Mouse (Mus musculus) liver, adult 2 months (tissue): Measurements from ENCODE around the gene Csde1.

Source experiments
- CTCF ChIP-seq: fragments of 200-500 bp; IDR thresholded peaks from 2 replicates; pipeline ENCODE4 v1.5.1; 2011; ENCODE audit warnings: low read depth, low read length, control low read depth
- POLR2A ChIP-seq: fragments of 200-500 bp; IDR thresholded peaks from 2 replicates; pipeline ENCODE4 v1.6.1; 2011; ENCODE audit warnings: low read length, control low read depth; ENCODE audit not compliant: insufficient read depth; ENCODE audit errors: extremely low read depth

DNA sequence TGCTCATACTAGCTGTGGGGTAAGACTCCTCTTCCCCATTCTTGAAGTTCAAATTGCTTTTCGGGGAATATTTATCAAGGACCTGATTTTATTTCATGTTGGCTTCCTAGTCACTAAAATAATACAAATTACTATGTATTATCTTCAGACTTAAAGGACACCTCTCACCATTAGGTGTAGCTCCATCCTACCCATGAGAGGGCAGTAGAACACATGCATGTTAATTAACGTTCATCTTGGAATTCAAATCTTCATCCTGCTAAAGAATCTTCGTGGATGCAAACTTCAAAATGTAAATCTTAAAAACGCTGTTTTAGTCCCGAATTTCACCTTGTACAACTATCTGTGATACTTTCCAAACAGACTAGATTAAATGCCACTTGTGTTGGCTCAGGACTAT, 81.0 kb downstream of the Csde1 start:
- TF ChIP-seq CTCF: no peak
- no peak for TF ChIP-seq POLR2A
